Comparison of ENCODE assay signal across 20 mouse cellular contexts in the genomic region with DNA sequence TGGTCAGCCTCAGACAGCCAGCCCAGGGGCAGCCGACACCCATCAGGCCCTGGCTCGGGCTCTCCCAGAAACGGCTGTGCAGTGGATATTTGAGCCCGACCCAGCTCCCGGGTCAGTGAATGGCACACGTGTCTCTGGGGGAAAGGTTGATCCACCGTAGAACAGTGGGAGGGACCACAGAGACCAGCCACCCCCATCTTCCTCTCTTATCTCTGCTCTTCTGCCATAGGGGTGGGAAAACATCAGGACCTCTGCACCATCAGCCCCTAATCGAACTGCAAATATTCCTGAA. TPM values are rescaled to one million over a fixed set of nuclear protein-coding genes. Genes with fewer than 3 reads are reported as not detected.
DNase-seq lines count a peak whose midpoint lies in the region; ATAC-seq and TF ChIP-seq lines count a peak whose summit lies in the region.
"Had no signal": no experiment of that assay in that cellular context is flagged by ENCODE, and none has a peak within 500 bp of the region (broad histone marks: within the 10 kb centered on the region; RNA-seq: fewer than 3 reads in every experiment).

No protein-coding gene starts in this region.

- intact Hi-C loops in gastrocnemius, adult 2 months (cut with DNase I), result loop anchor here (2.0 to 5.0 kb wide), 3 partner anchors 92 to 209 kb away; no protein-coding TSS in a partner anchor

- DNase-seq in kidney, postnatal 14 days, result no peak
- DNase-seq in gastrocnemius, adult 2 months, result peak; percentile 83
- peak; percentile 49 for DNase-seq in skeletal muscle tissue, adult 2 months (ENCODE audit: low read depth, low spot score)
- DNase-seq in B cell, adult 2 months, result no peak
- DNase-seq: cerebellum, adult 18-20 months; heart, postnatal 4 days; lung, postnatal 4 days had no signal

- H3K36me3 ChIP-seq in kidney, embryonic 15.5 days, result peaks cover 8% of the 10 kb centered on the region; the same call in 1 of the 2 replicates
- H3K36me3 ChIP-seq in C2C12 (ENCODE audit: control insufficient read depth, insufficient read depth), result no peaks in the 10 kb centered on the region
- H3K36me3 ChIP-seq in forebrain, embryonic 16.5 days (ENCODE audit: control insufficient read depth, insufficient read depth), result no peaks in the 10 kb centered on the region
- H3K36me3 ChIP-seq: embryonic facial prominence, embryonic 13.5 days; forebrain, embryonic 12.5 days; hindbrain, embryonic 15.5 days; intestine, embryonic 15.5 days; lung, embryonic 15.5 days had no signal

- no peaks in the 10 kb centered on the region for H3K9me3 ChIP-seq in kidney, embryonic 15.5 days (replicated peaks)
- H3K9me3 ChIP-seq in forebrain, embryonic 16.5 days (ENCODE audit: control insufficient read depth, low read length), result no peaks in the 10 kb centered on the region
- H3K9me3 ChIP-seq: embryonic facial prominence, embryonic 13.5 days; forebrain, embryonic 12.5 days; hindbrain, embryonic 15.5 days; intestine, embryonic 15.5 days; lung, embryonic 15.5 days had no signal

- H3K79me2 ChIP-seq in C2C12 (ENCODE audit: control insufficient read depth, insufficient read depth), result no peaks in the 10 kb centered on the region

- no peak overlapping the region for H3K4me2 ChIP-seq in kidney, embryonic 15.5 days
- H3K4me2 ChIP-seq in forebrain, embryonic 16.5 days (ENCODE audit: low read length), result no peak overlapping the region
- H3K4me2 ChIP-seq: embryonic facial prominence, embryonic 13.5 days; forebrain, embryonic 12.5 days; hindbrain, embryonic 15.5 days; intestine, embryonic 15.5 days; lung, embryonic 15.5 days had no signal

- TF ChIP-seq CTCF in C2C12 (IDR thresholded peaks at IDR 0.05; ENCODE audit: control insufficient read depth, insufficient read depth, insufficient read length), result no peak
- no peak for TF ChIP-seq CTCF in gastrocnemius, adult 2 months (IDR thresholded peaks at IDR 0.05)

- no peaks in the 10 kb centered on the region for H3K79me3 ChIP-seq in C2C12 (ENCODE audit: low read depth)

- H3K27me3 ChIP-seq in kidney, embryonic 15.5 days, result peaks cover 30% of the 10 kb centered on the region
- H3K27me3 ChIP-seq in C2C12 (ENCODE audit: control insufficient read depth, insufficient read depth, insufficient read length), result no peaks in the 10 kb centered on the region
- H3K27me3 ChIP-seq in forebrain, embryonic 16.5 days (replicated peaks; ENCODE audit: control insufficient read depth, insufficient read depth, low read length), result no peaks in the 10 kb centered on the region; the same call in 1 of the 2 replicates

- 42% methylated on average over 8 of the region's 8 CpGs for WGBS in kidney, embryonic 15.5 days
- 72% methylated on average over 8 of the region's 8 CpGs for WGBS in forebrain, embryonic 16.5 days

- peak; percentile 23; the same call in 1 of the 2 replicates for ATAC-seq in kidney, embryonic 15.5 days (replicated peaks; ENCODE audit: low FRiP score)
- no peak for ATAC-seq in forebrain, embryonic 16.5 days
- ATAC-seq: activated CD4-positive, CD25-positive, alpha-beta regulatory T cell, adult 4 months; intestine, embryonic 15.5 days had no signal

- H3K27ac ChIP-seq in kidney, embryonic 15.5 days, result peak overlapping the region; percentile 37; the same call in 1 of the 2 replicates
- H3K27ac ChIP-seq in gastrocnemius, adult 2 months, result peak overlapping the region; percentile 93
- H3K27ac ChIP-seq in forebrain, embryonic 16.5 days (ENCODE audit: low read length), result no peak overlapping the region
- H3K27ac ChIP-seq: embryonic facial prominence, embryonic 13.5 days; forebrain, embryonic 12.5 days; hindbrain, embryonic 15.5 days; intestine, embryonic 15.5 days; lung, embryonic 15.5 days had no signal

- H3K4me3 ChIP-seq in kidney, embryonic 15.5 days (replicated peaks), result no peak overlapping the region
- H3K4me3 ChIP-seq in C2C12 (ENCODE audit: insufficient read depth, poor library complexity, severe bottlenecking), result no peak overlapping the region
- H3K4me3 ChIP-seq in gastrocnemius, adult 2 months, result peak overlapping the region; percentile 28; the same call in 1 of the 2 replicates
- no peak overlapping the region for H3K4me3 ChIP-seq in forebrain, embryonic 16.5 days (replicated peaks; ENCODE audit: low read length)
- H3K4me3 ChIP-seq: embryonic facial prominence, embryonic 13.5 days; erythroblast, embryonic 14.5 days; forebrain, embryonic 12.5 days; hindbrain, embryonic 15.5 days; intestine, embryonic 15.5 days; lung, embryonic 15.5 days had no signal

- H3K4me1 ChIP-seq in kidney, embryonic 15.5 days, result peaks cover 46% of the 10 kb centered on the region
- no peaks in the 10 kb centered on the region; the same call in 1 of the 2 replicates for H3K4me1 ChIP-seq in forebrain, embryonic 16.5 days (replicated peaks; ENCODE audit: control insufficient read depth, insufficient read depth, low read length)

- H3K9ac ChIP-seq in kidney, embryonic 15.5 days, result no peak overlapping the region
- no peak overlapping the region for H3K9ac ChIP-seq in forebrain, embryonic 16.5 days (replicated peaks; ENCODE audit: low read depth, low read length)
- H3K9ac ChIP-seq: embryonic facial prominence, embryonic 13.5 days; forebrain, embryonic 12.5 days; hindbrain, embryonic 15.5 days; intestine, embryonic 15.5 days; lung, embryonic 15.5 days had no signal

- peak overlapping the region; percentile 51 for H3ac ChIP-seq in C2C12 (ENCODE audit: control insufficient read depth, insufficient read length, low read depth)

TF ChIP-seq in C2C12, 6 proteins besides CTCF, POLR2A, EP300 and RAD21:
- TF ChIP-seq USF1 (IDR thresholded peaks at IDR 0.05; ENCODE audit: low read depth), result no peak
- no peak for TF ChIP-seq CEBPB (IDR thresholded peaks at IDR 0.05; ENCODE audit: low read depth)
- no peak for TF ChIP-seq FOSL1 (IDR thresholded peaks at IDR 0.05; ENCODE audit: insufficient read depth, low read length, poor library complexity, severe bottlenecking)

RNA-seq across cellular contexts. Expression of a gene that starts 9.3 kb away (rescaled TPM):
- 10.6 and 10.9 TPM in 2 replicates for polyA plus RNA-seq in kidney, embryonic 15.5 days (2015; fragmentation: Nextera tagmentation; extraction: Ambion mirVana)
- 3.3 TPM for polyA plus RNA-seq in C2C12 (2012; fragmentation: generic; extraction: Trizol)
- 10 to 100 TPM in 1 of 2 experiments, 1 to 10 TPM in 1; 9.2 to 13.0 TPM for total RNA-seq in gastrocnemius, adult 2 months (2021)
- 0.92 and 0.99 TPM in 2 replicates for polyA plus RNA-seq in forebrain, embryonic 16.5 days (2015; fragmentation: Nextera tagmentation; extraction: Ambion mirVana)
- total RNA-seq: megakaryocyte-erythroid progenitor cell, adult 5-6 weeks; MEL; neutrophil, adult 5-6 weeks had no signal

Comparison
In these comparisons a context has a peak if more than half of its experiments do, and no peak if none do; other contexts are left out.
1. DNase-seq: peak in gastrocnemius, adult 2 months (single experiment) and skeletal muscle tissue, adult 2 months (single experiment); none in kidney, postnatal 14 days (single experiment) and B cell, adult 2 months (0 of 2).